Mouse (Mus musculus) heart, embryonic 16.5 days (tissue): ENCODE results near the gene Dgkb. TPM values are rescaled to one million over a fixed set of nuclear protein-coding genes. Genes with fewer than 3 reads are reported as not detected.

ENCODE experiments used
- ATAC-seq: fragments of 200-750 bp; cut with Nextera tagmentation; replicated peaks from 2 replicates; pipeline ENCODE4 v1.8.0; 2017; ENCODE audit warnings: moderate number of reproducible peaks; ENCODE audit not compliant: insufficient read depth, low FRiP score; ENCODE audit errors: extremely low read depth
- H3K27ac ChIP-seq: fragments of 300-500 bp; sonication (generic); 2 replicates; pipeline ENCODE4 v1.5.1; 2014; ENCODE audit warnings: mild to moderate bottlenecking, low read length, control low read depth, moderate library complexity
- H3K27me3 ChIP-seq: fragments of 300-500 bp; sonication (generic); 2 replicates; pipeline ENCODE4 v1.6.1; 2014; ENCODE audit warnings: low read length, mixed read lengths; ENCODE audit not compliant: control insufficient read depth, insufficient read depth
- H3K36me3 ChIP-seq: fragments of 300-500 bp; sonication (generic); 2 replicates; pipeline ENCODE4 v1.6.1; 2014; ENCODE audit not compliant: control insufficient read depth, insufficient read depth
- H3K4me1 ChIP-seq: fragments of 300-500 bp; sonication (generic); 2 replicates; pipeline ENCODE4 v1.6.1; 2014; ENCODE audit warnings: low read length, mixed read lengths; ENCODE audit not compliant: control insufficient read depth, insufficient read depth
- H3K4me2 ChIP-seq: fragments of 300-500 bp; sonication (generic); 2 replicates; pipeline ENCODE4 v1.6.1; 2014; ENCODE audit warnings: low read depth, mild to moderate bottlenecking, control low read depth, low read length
- H3K4me3 ChIP-seq: fragments of 300-500 bp; sonication (generic); 2 replicates; pipeline ENCODE4 v1.5.1; 2014; ENCODE audit warnings: mild to moderate bottlenecking, control low read depth, low read length
- H3K9ac ChIP-seq: fragments of 300-500 bp; sonication (generic); 2 replicates; pipeline ENCODE4 v1.6.1; 2014; ENCODE audit warnings: low read length, control low read depth
- H3K9me3 ChIP-seq: fragments of 300-500 bp; sonication (generic); replicated peaks from 2 replicates; pipeline ENCODE4 v1.6.1; 2016; ENCODE audit warnings: low read length; ENCODE audit not compliant: control insufficient read depth
- WGBS: fragments of 180-500 bp; shearing (Covaris S2); extraction: QIAGEN DNeasy Blood & Tissue Kit; methylation state at CpG from one replicate; pipeline ENCODE4 v1.1.7; 2014; 5-methylcytosine and 5-hydroxymethylcytosine counted together
- polyA plus RNA-seq: library from polyadenylated mRNA; unstranded; fragments of >200 nt; fragmentation: Nextera tagmentation; extraction: Ambion mirVana; gene quantifications from 2 replicates; pipeline ENCODE4 v1.2.1, GENCODE M21; 2015

Dgkb gene
- polyA plus RNA-seq, 1 experiment from 2014 or later, result 0.50 TPM

- Histone ChIP-seq H3K4me3 (no peak overlapping the region), H3K9me3 (no peaks in the 10 kb centered on the region), H3K9ac (no peak overlapping the region), H3K27ac (no peak overlapping the region), H3K4me2 (no peak overlapping the region), H3K27me3 (no peaks in the 10 kb centered on the region), H3K4me1 (no peaks in the 10 kb centered on the region), H3K36me3 (no peaks in the 10 kb centered on the region)
- no peak for ATAC-seq
- 75% methylated on average over 1 of the region's 1 CpGs for WGBS
Measured at GRCm38 (mm10) chr12:38114990-38115615, 297.6 kb downstream of the Dgkb start.

GRCm38 (mm10) chr12:38123524-38123923 lies 306.0 kb downstream of the Dgkb start:
- H3K4me1 ChIP-seq, result no peaks in the 10 kb centered on the region
- no peak for ATAC-seq

GRCm38 (mm10) chr12:38125297-38125696 lies 307.8 kb downstream of the Dgkb start:
- WGBS, result 69% methylated on average over 4 of the region's 4 CpGs
- Histone ChIP-seq H3K4me3 (no peak overlapping the region), H3K9ac (no peak overlapping the region), H3K36me3 (no peaks in the 10 kb centered on the region), H3K27ac (no peak overlapping the region), H3K9me3 (no peaks in the 10 kb centered on the region), H3K4me1 (no peaks in the 10 kb centered on the region), H3K27me3 (no peaks in the 10 kb centered on the region), H3K4me2 (no peak overlapping the region)
- ATAC-seq, result no peak

More at GRCm38 (mm10) chr12:38123524-38123923, 306.0 kb downstream of the Dgkb start:
- H3K4me2 ChIP-seq, result no peak overlapping the region
- no peaks in the 10 kb centered on the region for H3K27me3 ChIP-seq
- no peak overlapping the region for H3K27ac ChIP-seq
- H3K36me3 ChIP-seq, result no peaks in the 10 kb centered on the region
- H3K9ac ChIP-seq, result no peak overlapping the region
- no peaks in the 10 kb centered on the region for H3K9me3 ChIP-seq
- H3K4me3 ChIP-seq, result no peak overlapping the region

- ATAC-seq, result no peak
- Histone ChIP-seq H3K27ac (no peak overlapping the region), H3K36me3 (no peaks in the 10 kb centered on the region), H3K4me2 (no peak overlapping the region), H3K9me3 (no peaks in the 10 kb centered on the region), H3K4me3 (no peak overlapping the region), H3K9ac (no peak overlapping the region), H3K27me3 (no peaks in the 10 kb centered on the region), H3K4me1 (no peaks in the 10 kb centered on the region)
- 59% methylated on average over 9 of the region's 9 CpGs for WGBS
Measured at GRCm38 (mm10) chr12:38130209-38130915, 312.8 kb downstream of the Dgkb start.

GRCm38 (mm10) chr12:38136379-38136778 lies 318.9 kb downstream of the Dgkb start:
- Histone ChIP-seq H3K27me3 (no peaks in the 10 kb centered on the region), H3K9ac (no peak overlapping the region), H3K9me3 (no peaks in the 10 kb centered on the region), H3K4me1 (no peaks in the 10 kb centered on the region), H3K4me3 (peak overlapping the region; percentile 5; the same call in 1 of the 2 replicates), H3K4me2 (peak overlapping the region; percentile 49), H3K36me3 (no peaks in the 10 kb centered on the region), H3K27ac (no peak overlapping the region)
- WGBS, result 24% methylated on average over 5 of the region's 5 CpGs
- peak; percentile 86 for ATAC-seq

- no peak overlapping the region for H3K4me3 ChIP-seq
- no peak overlapping the region for H3K9ac ChIP-seq
- H3K27me3 ChIP-seq, result no peaks in the 10 kb centered on the region
- H3K9me3 ChIP-seq, result no peaks in the 10 kb centered on the region
- H3K36me3 ChIP-seq, result no peaks in the 10 kb centered on the region
- no peak for ATAC-seq
- no peak overlapping the region for H3K27ac ChIP-seq
- H3K4me2 ChIP-seq, result no peak overlapping the region
- H3K4me1 ChIP-seq, result no peaks in the 10 kb centered on the region
Measured at GRCm38 (mm10) chr12:38140039-38140438, 322.5 kb downstream of the Dgkb start.

GRCm38 (mm10) chr12:38232665-38233064 lies 415.1 kb downstream of the Dgkb start:
- Histone ChIP-seq H3K4me2 (no peak overlapping the region), H3K4me3 (no peak overlapping the region), H3K27ac (no peak overlapping the region), H3K9me3 (no peaks in the 10 kb centered on the region), H3K9ac (no peak overlapping the region), H3K36me3 (no peaks in the 10 kb centered on the region), H3K4me1 (no peaks in the 10 kb centered on the region), H3K27me3 (no peaks in the 10 kb centered on the region)
- 77% methylated on average over 1 of the region's 1 CpGs for WGBS
- no peak for ATAC-seq

GRCm38 (mm10) chr12:38268856-38269255 lies 451.3 kb downstream of the Dgkb start:
- no peak for ATAC-seq
- Histone ChIP-seq H3K27ac (no peak overlapping the region), H3K36me3 (no peaks in the 10 kb centered on the region), H3K9me3 (no peaks in the 10 kb centered on the region), H3K9ac (no peak overlapping the region), H3K4me2 (no peak overlapping the region), H3K4me3 (no peak overlapping the region), H3K27me3 (no peaks in the 10 kb centered on the region), H3K4me1 (no peaks in the 10 kb centered on the region)

GRCm38 (mm10) chr12:38301497-38301896 lies 484.0 kb downstream of the Dgkb start:
- ATAC-seq, result no peak

More at GRCm38 (mm10) chr12:38301497-38301896, 484.0 kb downstream of the Dgkb start:
- H3K9ac ChIP-seq, result no peak overlapping the region
- H3K36me3 ChIP-seq, result no peaks in the 10 kb centered on the region
- H3K9me3 ChIP-seq, result no peaks in the 10 kb centered on the region
- H3K27ac ChIP-seq, result no peak overlapping the region
- H3K4me1 ChIP-seq, result no peaks in the 10 kb centered on the region
- H3K27me3 ChIP-seq, result no peaks in the 10 kb centered on the region
- H3K4me2 ChIP-seq, result no peak overlapping the region
- no peak overlapping the region for H3K4me3 ChIP-seq
- WGBS, result 69% methylated on average over 1 of the region's 1 CpGs
